ENCODE assay signal across 8 mouse cellular contexts in the genomic region with DNA sequence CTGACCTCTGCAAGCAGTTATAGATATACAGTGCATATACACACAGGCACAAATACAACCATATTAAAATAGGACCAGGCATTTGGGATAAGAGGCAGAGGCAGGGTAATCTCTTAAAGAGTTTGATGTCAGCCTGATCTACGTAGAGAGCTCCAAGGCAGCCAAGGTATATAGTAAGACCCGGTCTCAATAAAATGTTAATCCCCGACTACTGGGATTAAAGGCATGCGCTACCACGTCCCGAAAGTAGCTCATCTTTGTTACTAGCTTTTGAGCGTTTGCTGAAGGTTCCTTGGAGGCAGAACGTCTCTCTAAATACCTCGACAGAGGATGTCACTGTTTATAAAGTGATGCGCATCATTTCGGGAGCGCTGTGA. TPM values are rescaled to one million over a fixed set of nuclear protein-coding genes. Genes with fewer than 3 reads are reported as not detected.
DNase-seq lines count a peak whose midpoint lies in the region; ATAC-seq and TF ChIP-seq lines count a peak whose summit lies in the region.

TSS of gene Ppig (plus strand) at position 273 of the 377 bp plus-strand sequence.

- TF ChIP-seq CTCF in kidney, postnatal 0 days (IDR thresholded peaks at IDR 0.05; ENCODE audit: low read depth) = no peak
- no peak for TF ChIP-seq CTCF in gastrocnemius, adult 2 months (IDR thresholded peaks at IDR 0.05)

- 5% methylated on average over 12 of the region's 12 CpGs for WGBS in kidney, postnatal 0 days

- DNase-seq in kidney, postnatal 0 days (ENCODE audit: low spot score) = no peak
- DNase-seq in kidney, adult 9 months = no peak
- no peak for DNase-seq in adrenal gland, postnatal 10 days
- no peak for DNase-seq in gastrocnemius, adult 2 months
- DNase-seq in cerebellum, postnatal 4 days (ENCODE audit: low spot score in 2 of 2) = no peak
- no peak for DNase-seq in cerebellum, postnatal 10 days

- H3K9ac ChIP-seq in kidney, postnatal 0 days (ENCODE audit: low read depth, low read length) = peak within 1 kb of the TSS; percentile 87

- intact Hi-C loops in gastrocnemius, adult 2 months (cut with DNase I) = loop anchor here (1.0 to 10.0 kb wide), 3 partner anchors 9 to 173 kb away; partner anchors contain the start of genes Ccdc173, Fastkd1, Phospho2 and Ubr3

- H3K27ac ChIP-seq in kidney, postnatal 0 days = peak within 1 kb of the TSS; percentile 92
- peak within 1 kb of the TSS; percentile 94 for H3K27ac ChIP-seq in gastrocnemius, adult 2 months

- H3K4me1 ChIP-seq in kidney, postnatal 0 days (replicated peaks; ENCODE audit: insufficient read depth, low read length) = peaks cover 7% of the 10 kb centered on the region; the same call in 1 of the 2 replicates

- H3K4me2 ChIP-seq in kidney, postnatal 0 days (ENCODE audit: low read length) = peak within 1 kb of the TSS; percentile 62

- no peaks in the 10 kb centered on the region for H3K9me3 ChIP-seq in kidney, postnatal 0 days (replicated peaks; ENCODE audit: low read length)

- peak; percentile 33; the same call in 1 of the 2 replicates for ATAC-seq in kidney, postnatal 0 days (replicated peaks; ENCODE audit: low FRiP score, low read depth)
- ATAC-seq in inflammation-experienced regulatory T-cells, adult 6 months = no peak
- no peak; the same call in 1 of the 2 replicates for ATAC-seq in megakaryocyte progenitor cell, adult 5-6 weeks (replicated peaks; ENCODE audit: poor library complexity)

- no peaks in the 10 kb centered on the region for H3K36me3 ChIP-seq in kidney, postnatal 0 days (ENCODE audit: insufficient read depth, low read length)

- peak within 1 kb of the TSS; percentile 99 for H3K4me3 ChIP-seq in kidney, postnatal 0 days (replicated peaks; ENCODE audit: low read depth, low read length)
- H3K4me3 ChIP-seq in gastrocnemius, adult 2 months = peak within 1 kb of the TSS; percentile 85

- H3K27me3 ChIP-seq in kidney, postnatal 0 days (ENCODE audit: insufficient read depth, low read length) = no peaks in the 10 kb centered on the region

RNA-seq across cellular contexts. Expression of gene Ppig, which starts in this region (rescaled TPM):
- polyA plus RNA-seq in kidney, postnatal 0 days (2015; fragmentation: Nextera tagmentation; extraction: Ambion mirVana) = 145 and 149 TPM in 2 replicates
- total RNA-seq in adrenal gland, postnatal 10 days (2021) = 10 to 100 TPM; 68.5 to 72.8 TPM
- 10 to 100 TPM; 31.8 to 35.3 TPM for total RNA-seq in gastrocnemius, adult 2 months (2021)
- 100 to 1,000 TPM; 199 to 210 (median 207) TPM for polyA plus RNA-seq in inflammation-experienced regulatory T-cells, adult 6 months (2017; shearing (Covaris generic))
- 136 and 142 TPM in 2 replicates for total RNA-seq in megakaryocyte progenitor cell, adult 5-6 weeks (2015)
- total RNA-seq in megakaryocyte progenitor cell, adult 5-6 weeks (2017) = 70.5 and 131 TPM in 2 replicates
